Mouse (Mus musculus) left cerebral cortex, postnatal 14 days (tissue): Measurements from ENCODE around the gene Cntn6. TPM values are rescaled to one million over a fixed set of nuclear protein-coding genes. Genes with fewer than 3 reads are reported as not detected.

Experiments used
- DNase-seq, 2 experiments: peaks; one replicate each; pipeline ENCODE4 v3.0.0; 2021 to 2022; ENCODE audit warnings: low spot score in 2 of 2, mixed read lengths in 1 of 2
- intact Hi-C: fragments of 180-260 bp; cut with DNase I; formaldehyde crosslinking; loops from one replicate; pipeline ENCODE4 v1.15.1; 2025
- long read RNA-seq, 2 experiments: library from polyadenylated mRNA; stranded (forward); transcript quantifications; one replicate each; pipeline ENCODE4 v2.0.0; 2021
- total RNA-seq, 2 experiments: library from RNA; stranded (reverse); gene quantifications; 2 replicates each; pipeline ENCODE4 v1.2.3; 2021

The Cntn6 gene
- 10 to 100 TPM; 33.8 to 37.6 TPM for total RNA-seq
- long read RNA-seq, experiment 1, transcript Cntn6-201 (23 exons, 3,702 nt): major isoform, 6 of 16 reads
- long read RNA-seq, experiment 1, partial matches to known transcripts: 5 of 16 reads
- long read RNA-seq, experiment 1, other reads (novel, unspliced or antisense): 5 of 16 reads
- long read RNA-seq, experiment 2, transcript Cntn6-201 (23 exons, 3,702 nt): major isoform, 8 of 20 reads
- long read RNA-seq, experiment 2, partial matches to known transcripts: 3 of 20 reads
- long read RNA-seq, experiment 2, other reads (novel, unspliced or antisense): 9 of 20 reads

DNA sequence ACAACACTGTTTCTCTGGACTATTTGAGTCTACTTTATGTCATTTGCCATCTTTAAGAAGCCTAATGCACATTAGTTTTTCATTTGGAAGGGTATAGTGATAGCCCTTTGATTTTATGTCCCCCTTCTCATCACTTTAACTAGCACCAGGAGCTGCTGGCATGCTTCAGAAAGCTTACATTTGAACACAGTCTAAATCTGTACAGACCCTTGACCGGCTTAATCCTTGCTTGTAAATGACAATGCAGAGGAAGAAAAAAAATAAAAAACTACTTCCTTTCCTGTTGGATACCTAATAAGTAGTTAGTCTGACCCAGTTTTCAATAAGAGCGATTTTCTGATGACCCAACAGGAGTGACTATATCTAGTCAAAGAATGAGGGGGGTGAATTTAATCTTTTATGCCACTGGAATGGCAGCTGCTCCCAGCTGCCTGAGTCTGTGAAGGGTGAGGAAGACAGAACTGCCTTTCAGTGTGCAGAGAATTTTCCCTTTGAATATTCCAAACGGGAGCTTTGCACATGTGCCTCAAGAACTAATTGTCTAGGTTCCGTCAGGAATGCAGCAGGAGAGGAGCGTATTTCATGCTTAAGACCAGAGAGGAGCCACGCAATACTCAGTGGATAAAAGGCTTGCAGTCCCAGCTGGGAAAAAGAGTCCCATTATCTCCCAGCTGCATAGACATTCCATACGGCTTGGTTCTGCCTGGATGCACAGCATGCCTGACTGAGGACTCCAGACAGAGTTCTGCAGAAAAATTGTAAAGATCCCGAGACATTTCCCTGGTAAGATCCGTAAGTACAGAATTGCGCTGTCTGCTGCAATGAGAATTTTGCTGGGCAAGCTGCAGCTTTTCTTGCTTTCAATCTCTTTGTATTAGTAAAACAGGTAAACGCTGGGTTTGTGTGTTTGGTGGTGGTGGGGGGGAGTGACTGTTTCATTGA is at the start of gene Cntn6:
TSS of gene Cntn6 (plus strand) at position 301 of the 942 bp plus-strand sequence.
- intact Hi-C loops: loop anchor here (10.0 kb wide), 1 partner anchor 272 kb away; no protein-coding TSS in a partner anchor
- peak; percentile 25 to 34 for DNase-seq

DNA sequence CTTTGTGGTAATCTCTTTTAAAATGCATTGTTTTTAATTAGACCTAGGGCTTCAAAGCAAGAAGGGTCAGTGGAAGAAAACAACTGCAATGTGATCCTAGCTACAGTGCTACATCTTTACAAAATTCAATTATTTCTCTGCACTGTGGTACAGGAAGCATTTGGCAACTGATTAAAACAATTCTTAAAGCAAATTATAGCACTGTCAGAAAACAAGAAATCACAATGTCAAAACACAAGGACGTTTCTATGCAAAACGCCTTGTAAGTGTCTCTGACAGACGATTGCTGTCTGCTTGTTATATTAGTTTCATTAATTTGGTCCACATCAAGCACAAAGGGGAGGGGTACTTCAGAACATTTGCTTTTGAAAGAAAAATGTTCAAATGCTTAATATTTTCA is 48.9 kb upstream of the Cntn6 start:
- intact Hi-C loops: no loop called here
- no peak for DNase-seq

DNA sequence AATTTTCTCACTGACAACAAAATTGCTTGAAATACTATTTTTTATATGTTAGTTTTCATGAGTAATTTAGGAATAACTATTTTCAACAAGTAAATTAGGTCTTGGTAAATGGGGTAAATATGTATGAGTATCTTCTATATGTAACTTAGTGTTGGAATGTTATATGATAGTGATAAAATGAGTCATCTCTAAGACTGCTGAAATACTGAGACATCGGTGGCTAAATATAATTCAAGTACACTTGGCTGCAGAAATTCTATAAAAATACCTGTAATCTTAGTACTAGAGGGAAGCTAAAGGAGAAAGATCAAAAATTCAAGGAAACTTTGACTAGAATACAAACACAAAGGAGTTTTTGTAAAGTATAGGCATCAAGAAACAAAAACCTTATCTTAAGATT is 21.9 kb upstream of the Cntn6 start:
- intact Hi-C loops: loop anchor here (10.0 kb wide), 1 partner anchor 436 kb away; no protein-coding TSS in a partner anchor
- no peak for DNase-seq

DNA sequence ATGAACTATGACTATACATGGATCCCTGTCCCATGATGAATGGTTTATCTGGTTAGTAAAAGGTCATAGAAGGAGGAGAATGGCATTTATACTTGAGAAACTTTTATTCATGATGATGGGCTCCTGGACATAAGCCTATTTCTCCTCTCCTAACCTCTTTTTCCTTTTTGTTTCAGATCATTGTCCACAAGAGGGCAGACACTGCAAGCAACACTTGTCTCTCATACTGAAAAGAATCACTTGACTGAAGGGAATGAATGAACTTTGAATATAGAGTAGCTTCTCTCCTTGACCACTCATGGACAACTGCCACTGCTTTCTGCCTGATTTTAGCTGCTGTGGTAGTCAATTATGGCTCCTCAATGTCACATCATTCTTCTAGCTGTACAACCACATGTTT is 13.3 kb upstream of the Cntn6 start:
- peak; percentile 20 for DNase-seq
- intact Hi-C loops: loop anchor here (10.0 kb wide), 1 partner anchor 444 kb away; no protein-coding TSS in a partner anchor

DNA sequence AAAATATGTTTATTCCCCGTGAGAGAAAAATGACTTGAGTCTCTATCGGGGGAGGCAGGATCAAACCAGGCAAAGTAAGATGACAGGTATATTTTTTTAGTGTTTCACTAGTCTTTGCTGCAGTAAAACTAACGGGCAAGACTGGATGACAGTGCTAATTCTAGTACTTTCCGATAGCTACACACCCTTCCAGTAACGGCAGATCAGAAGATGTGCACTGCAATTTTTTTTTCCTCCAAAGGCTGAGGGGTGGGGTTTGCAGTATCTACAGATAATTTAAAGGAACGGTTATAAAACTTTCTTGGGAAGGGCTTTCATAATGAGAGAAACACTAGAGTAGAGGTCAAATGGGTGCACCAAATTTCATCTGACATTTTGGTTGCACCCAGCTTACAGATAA is 869 bp downstream of the Cntn6 start:
- peak; percentile 7 for DNase-seq
- intact Hi-C loops: loop anchor here (10.0 kb wide), 1 partner anchor 271 kb away; no protein-coding TSS in a partner anchor

DNA sequence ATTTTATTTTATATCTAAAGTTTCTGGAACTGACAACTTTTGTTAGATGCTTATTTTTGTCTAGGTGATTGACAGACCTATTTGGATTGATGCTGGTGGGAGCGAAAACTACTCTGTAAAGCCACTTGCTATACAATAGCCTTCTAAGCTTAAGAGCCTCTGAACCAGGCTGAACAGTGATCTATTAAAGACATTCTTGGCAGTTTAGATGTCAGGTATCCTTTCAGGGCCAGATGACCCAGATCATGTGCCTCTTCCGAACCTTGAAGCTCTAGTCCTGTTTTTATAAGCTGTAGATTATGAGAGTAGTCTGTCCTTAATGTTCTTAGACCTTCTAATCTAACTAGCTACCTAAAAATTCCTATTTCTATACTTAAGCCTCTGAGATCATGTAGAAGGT is 3.2 kb downstream of the Cntn6 start:
- DNase-seq: no peak
- intact Hi-C loops: loop anchor here (10.0 kb wide), 1 partner anchor 269 kb away; no protein-coding TSS in a partner anchor

DNA sequence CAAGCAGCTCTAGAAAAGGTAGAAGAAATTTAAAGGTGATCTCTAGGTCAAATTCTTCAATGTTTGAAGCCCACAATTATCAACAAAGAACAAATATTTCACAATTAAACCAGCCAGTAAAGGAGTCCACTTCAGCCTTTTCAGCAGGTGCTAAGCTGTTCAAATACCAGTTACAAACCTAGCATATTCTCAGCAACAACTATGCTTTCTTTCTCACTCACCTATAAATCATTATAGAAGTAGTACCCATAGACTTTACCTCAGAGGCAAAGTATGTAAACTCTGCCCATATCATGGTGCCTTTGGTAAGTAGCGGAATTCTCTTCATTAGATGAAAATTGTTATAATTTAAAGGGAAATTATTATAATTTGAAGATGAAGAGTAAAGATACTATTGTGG is 71.4 kb downstream of the Cntn6 start:
- intact Hi-C loops: no loop called here
- DNase-seq: no peak

DNA sequence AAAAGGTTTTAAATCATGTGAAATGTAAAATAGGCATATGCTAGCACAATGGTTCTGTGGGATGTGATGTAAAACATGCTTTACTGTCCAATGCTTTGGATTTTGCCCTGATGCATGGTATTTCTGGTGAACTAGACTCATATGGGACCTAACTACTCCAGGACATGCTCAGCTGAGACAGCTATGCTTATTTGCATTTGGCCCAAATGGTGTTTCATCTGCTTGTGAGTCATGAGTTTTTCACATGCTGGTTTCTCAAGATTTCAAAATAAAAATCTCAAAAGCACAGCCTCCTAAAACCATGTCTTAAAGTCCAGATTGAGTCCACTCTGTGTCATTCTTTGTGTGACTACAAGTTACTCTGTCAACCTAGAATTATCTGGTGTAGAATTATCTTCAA is 77.0 kb downstream of the Cntn6 start:
- intact Hi-C loops: no loop called here
- DNase-seq: peak in 1 of 2 experiments; percentile 3

DNA sequence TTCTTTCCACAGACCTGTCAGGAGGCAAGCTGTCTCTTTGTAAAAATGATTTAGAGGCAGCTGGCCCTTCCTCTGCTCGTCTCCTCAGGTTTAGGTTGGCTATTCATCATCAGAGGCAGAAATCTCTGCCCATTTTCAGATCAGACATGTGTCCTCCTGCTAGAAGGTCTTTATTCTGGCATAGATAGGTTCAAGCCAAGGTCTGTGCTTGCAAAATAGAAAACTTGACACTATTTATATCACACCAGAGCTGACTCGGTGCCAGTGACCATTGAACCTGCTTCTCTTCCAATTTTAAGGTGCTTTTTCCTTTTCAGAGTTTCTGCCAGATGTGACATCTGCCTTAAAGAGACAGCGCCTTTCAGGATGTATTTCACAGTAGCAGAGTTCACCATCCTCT is 95.4 kb downstream of the Cntn6 start:
- DNase-seq: no peak
- intact Hi-C loops: no loop called here

DNA sequence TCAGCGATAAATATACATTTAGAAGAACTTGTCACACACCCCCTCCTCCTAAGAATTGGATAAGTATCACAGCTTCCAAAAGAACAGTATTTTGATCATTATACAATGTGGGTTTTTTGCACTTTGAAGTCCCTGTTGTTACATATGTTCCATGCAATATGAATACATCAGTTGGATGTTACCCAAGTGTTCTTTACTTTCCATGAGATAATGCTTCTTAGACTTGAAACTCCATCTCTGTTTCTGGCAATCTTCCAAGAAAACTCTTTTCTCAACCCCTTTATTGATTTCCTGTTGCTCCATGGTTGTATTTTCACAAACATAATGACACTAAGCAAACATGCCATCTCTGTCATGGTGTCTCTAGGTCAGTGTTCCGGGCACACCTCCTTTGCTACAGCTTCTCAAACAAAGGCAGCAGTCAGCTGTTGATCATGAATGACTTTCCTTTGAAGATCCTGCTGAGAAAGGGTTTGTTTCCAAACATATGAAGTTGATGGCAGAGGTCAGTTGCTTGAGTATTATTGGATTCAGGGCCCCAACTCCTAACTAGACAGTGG is 108.3 kb downstream of the Cntn6 start:
- no peak for DNase-seq
- intact Hi-C loops: no loop called here

DNA sequence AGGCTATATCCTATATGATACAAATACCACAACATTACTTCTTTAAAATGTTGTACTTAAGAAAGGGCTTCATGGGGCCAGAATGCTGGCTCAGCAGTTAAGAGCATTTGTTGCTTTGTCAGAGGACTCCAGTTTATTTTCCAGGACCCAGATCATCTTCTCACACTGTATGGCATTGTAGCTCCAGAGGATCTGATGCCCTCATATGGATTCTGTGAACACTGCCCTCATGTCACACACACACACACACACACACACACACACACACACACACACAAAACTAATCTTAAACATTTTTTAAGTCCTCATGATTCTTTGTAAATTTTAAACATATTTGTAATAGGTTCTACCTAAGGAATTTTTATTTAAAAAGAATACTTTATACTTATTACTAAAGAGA is 110.3 kb downstream of the Cntn6 start:
- intact Hi-C loops: no loop called here
- no peak for DNase-seq

DNA sequence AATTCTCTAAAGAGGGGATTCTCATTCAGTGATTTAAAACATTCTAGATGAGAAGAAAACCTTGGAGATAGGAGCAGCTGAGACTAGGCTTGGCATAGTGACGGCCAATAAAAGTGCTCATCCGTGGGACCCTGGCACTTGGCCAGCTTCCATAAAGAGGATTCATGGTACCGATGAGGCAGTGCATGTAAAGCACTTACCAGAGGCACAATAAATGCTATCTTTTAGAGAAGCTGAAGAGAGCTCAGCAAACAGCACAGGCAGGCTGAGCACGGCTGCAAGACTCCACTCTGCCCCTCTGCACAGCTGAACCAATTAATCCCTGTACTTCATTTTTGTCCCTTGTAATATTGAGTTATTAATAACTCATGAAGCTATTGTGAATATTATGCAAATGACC is 110.8 kb downstream of the Cntn6 start:
- DNase-seq: peak in 1 of 2 experiments; percentile 11
- intact Hi-C loops: no loop called here

DNA sequence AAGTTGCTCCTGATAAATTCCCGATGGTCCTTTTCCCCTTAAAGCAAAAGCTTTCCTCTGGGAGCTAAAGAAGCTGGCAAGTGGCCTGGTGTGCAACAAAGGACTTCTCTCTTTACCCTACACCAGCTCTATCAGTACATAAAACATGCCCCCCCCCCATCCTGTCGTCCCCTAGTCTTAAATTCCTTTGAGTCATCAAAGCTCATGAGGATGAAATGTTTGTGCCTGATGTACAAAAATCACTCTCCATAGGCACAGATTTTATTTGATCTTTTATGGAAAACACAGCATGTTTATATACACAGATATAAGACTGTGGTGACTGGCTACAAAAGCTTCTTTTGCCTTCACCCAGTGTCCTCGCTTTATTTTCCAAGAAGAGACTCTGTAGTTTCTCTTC is 112.6 kb downstream of the Cntn6 start:
- intact Hi-C loops: no loop called here
- no peak for DNase-seq

DNA sequence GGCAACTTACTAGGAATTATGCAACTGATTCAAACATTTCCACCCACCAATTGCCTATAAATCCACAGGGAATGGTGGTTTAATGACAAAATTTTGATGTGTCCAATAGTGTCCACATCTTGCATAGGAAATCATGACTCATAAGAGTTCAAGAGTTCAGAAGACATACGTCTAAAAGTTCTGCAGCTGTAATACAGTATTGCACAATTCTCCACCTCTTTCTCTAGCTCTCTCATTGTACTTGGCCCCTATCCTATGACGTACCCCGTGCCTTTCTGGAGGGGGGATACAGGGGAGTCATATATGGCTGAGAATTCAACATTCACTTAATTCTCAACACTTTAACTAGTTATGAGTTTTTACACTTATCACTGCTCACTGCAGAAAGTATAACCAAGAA is 160.9 kb downstream of the Cntn6 start:
- intact Hi-C loops: no loop called here
- DNase-seq: no peak

DNA sequence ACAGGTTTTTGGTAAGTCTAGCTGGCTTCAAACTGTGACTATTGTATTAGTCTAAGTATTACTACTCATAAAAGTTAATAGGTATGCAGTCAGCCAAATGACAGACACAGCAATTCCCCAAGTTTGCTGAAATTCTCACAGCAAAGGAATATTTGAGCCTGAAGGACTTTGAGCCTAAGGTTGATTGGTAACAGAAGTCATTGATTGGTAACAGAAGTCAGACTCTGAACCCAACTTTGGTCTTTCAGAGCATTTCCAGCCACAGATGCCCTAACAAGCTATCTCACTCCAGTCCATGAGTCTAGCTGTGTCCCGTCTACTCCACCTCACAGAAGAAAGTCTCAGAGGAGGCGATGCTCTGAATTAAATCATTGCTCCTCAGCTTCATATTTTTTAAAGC is 176.1 kb downstream of the Cntn6 start:
- DNase-seq: no peak
- intact Hi-C loops: no loop called here

DNA sequence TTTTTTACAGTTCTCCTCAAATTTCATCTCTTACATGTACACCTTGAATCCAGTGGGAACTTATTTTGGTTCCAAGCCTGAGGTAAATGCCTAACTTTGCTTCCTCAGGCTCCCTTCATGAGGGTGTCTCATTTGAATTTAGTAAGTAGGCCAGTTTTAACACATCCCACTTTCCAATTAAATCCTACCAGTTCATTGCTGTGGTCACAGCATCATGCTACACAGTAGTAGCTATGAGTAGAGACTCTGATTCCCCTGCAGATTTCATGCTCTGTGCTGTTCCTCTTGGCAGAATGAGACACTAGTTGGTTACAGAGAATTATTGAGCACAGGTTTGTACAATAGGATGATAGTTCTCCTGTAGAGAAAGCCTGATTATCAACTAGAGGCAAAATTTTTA is 181.7 kb downstream of the Cntn6 start:
- intact Hi-C loops: no loop called here
- no peak for DNase-seq

DNA sequence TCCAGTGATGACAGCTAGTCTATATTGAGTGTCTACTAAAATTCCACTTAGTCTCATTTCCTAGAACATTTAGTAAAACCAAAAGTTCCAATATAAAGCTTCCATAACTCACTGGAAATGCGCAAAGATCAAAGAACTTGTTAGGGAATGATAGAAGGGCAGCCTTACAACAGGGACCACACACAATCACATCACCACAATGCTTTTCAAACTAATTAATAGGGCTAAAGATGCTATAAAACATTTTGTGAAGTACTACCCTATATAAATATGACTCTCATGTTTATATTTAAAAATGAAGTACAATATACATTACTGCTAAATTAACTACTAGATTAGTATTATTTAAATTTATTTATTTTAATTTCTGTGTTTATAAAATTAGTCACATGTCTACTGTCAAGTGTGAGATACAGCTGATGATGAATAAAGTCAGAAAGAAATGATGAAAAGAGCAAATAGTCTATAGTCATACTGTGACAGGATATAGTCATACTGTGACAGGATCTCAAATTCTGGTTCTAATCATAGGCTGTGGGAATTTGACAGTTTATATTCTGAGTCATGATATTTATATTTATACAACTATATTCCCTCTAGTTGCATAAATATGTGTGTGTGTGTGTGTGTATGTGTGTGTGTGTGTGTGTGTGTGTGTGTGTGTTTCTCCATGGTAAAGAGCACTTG is 187.4 kb downstream of the Cntn6 start:
- no peak for DNase-seq
- intact Hi-C loops: no loop called here

DNA sequence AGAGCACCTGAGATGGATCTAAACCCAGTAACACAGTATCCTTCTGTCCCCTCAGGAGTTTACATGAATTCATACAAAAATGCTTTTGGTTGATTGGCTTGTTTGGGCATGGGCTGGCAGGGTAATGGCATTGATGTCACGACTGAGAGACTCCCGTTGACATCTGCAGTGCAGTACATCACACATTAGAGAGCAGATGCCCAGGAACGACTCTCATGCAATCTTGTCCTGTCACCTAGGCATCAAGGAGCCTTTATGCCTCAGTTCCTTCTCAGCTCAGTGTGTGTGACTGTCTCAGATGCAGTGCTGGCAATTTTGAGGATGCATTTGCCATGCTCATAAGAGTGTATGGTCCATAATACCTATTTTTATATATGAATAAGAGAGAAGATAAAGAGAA is 195.4 kb downstream of the Cntn6 start:
- no peak for DNase-seq
- intact Hi-C loops: no loop called here

DNA sequence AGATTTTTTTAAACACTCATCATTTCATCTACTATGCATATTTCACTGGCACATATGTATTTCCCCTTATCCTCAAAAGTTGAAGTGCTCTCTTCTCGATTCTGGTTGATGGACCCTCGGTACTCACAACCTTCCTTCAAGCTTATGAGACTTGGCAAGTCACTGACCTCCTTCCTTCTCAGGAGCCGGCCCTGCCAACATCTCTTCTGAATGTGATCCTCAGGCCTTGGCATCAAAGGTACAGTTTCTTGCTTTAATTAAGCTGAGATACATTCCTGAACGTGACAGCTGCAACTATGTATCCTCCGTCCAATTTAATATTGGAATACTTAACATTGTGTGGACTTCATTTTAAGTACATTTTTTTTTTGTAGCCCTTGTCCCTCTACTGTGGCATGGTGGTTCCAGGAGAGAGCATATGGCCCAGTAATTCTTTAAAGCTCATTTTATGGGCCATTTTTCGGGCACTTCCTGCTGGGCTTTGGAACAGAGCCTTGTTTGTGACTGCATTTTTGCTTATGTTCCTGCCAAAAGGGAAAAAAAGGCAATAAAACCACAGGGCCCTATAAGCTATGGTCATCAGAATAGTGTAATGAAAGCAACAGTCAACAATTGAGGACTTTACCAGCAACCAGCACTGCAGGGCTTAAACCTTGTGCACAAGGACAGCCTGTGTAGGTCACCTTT is 196.0 kb downstream of the Cntn6 start:
- DNase-seq: no peak
- intact Hi-C loops: no loop called here
